Mouse (Mus musculus): Measurements from ENCODE around the gene Ly6g6c.

DNA sequence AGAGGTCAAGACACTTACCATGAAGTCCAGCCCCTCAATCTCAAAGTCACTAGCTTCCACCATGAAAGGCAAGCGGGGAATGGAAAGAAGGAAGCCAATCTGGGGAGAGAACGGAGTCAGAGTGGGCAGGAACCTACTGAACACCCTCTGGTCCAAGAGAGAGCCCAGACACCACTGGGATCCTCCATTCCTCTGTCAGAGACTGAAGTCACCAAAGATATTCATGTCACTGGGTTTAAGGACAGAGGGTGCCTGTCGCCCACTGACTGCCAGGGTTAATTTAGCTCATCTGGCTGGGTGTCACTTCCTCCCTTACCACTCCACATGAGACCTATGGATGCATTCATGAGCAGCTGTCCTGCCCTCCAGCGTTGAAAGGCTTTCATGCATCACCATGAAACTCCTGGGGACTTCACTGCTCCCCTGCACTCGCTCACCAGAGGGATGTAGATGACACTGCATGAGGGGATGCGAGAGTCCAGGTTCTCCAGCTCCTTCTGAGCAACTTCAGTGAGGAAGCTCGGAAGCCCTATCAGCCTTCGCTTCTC is 32.8 kb upstream of the Ly6g6c start:
- TF ChIP-seq CTCF (IDR thresholded peaks at IDR 0.05; ENCODE audit: extremely low read depth, insufficient read length, insufficient replicate concordance, low read depth, low read length) (no peak), POLR2A (IDR thresholded peaks at IDR 0.05; ENCODE audit: low read depth, low read length) (no peak)
